Mouse (Mus musculus): ENCODE measurements around the gene Smim10l2a. TPM values are rescaled to one million over a fixed set of nuclear protein-coding genes. Genes with fewer than 3 reads are reported as not detected.

Smim10l2a gene
- 0.28 TPM for polyA plus RNA-seq (2015; fragmentation: Illumina TruSeq; extraction: RNeasy Lipid Tissue Mini Kit (QIAGEN cat#74804); ENCODE audit: insufficient read depth, low replicate concordance)

GRCm38 (mm10) chrX:56374431-56375128 is at the start of gene Smim10l2a:
TSS of gene Smim10l2a (plus strand) at chrX:56374586.

GRCm38 (mm10) chrX:56346176-56346931 is 28.0 kb upstream of the Smim10l2a start, which contains the start of gene Zfp449:
TSS of gene Zfp449 (plus strand) at chrX:56346400.

Other genes with a start within 250 kb of the Smim10l2a start
- gene 3830403N18Rik, start 238.0 kb upstream of the Smim10l2a start, polyA plus RNA-seq (2015; fragmentation: Illumina TruSeq; extraction: RNeasy Lipid Tissue Mini Kit (QIAGEN cat#74804); ENCODE audit: insufficient read depth, low replicate concordance) = 2.0 TPM
- not detected for gene Gm773, start 161.7 kb upstream of the Smim10l2a start, polyA plus RNA-seq (2015; fragmentation: Illumina TruSeq; extraction: RNeasy Lipid Tissue Mini Kit (QIAGEN cat#74804); ENCODE audit: insufficient read depth, low replicate concordance)
- 0.99 TPM for gene Zfp449, start 28.2 kb upstream of the Smim10l2a start, polyA plus RNA-seq (2015; fragmentation: Illumina TruSeq; extraction: RNeasy Lipid Tissue Mini Kit (QIAGEN cat#74804); ENCODE audit: insufficient read depth, low replicate concordance)
- gene Gm2174, start 73.4 kb downstream of the Smim10l2a start, polyA plus RNA-seq (2015; fragmentation: Illumina TruSeq; extraction: RNeasy Lipid Tissue Mini Kit (QIAGEN cat#74804); ENCODE audit: insufficient read depth, low replicate concordance) = not detected
- gene Ints6l, start 80.3 kb downstream of the Smim10l2a start, polyA plus RNA-seq (2015; fragmentation: Illumina TruSeq; extraction: RNeasy Lipid Tissue Mini Kit (QIAGEN cat#74804); ENCODE audit: insufficient read depth, low replicate concordance) = 89.4 TPM
- not detected for gene Gm10477, start 150.2 kb downstream of the Smim10l2a start, polyA plus RNA-seq (2015; fragmentation: Illumina TruSeq; extraction: RNeasy Lipid Tissue Mini Kit (QIAGEN cat#74804); ENCODE audit: insufficient read depth, low replicate concordance)
- not detected for gene Gm648, start 175.0 kb downstream of the Smim10l2a start, polyA plus RNA-seq (2015; fragmentation: Illumina TruSeq; extraction: RNeasy Lipid Tissue Mini Kit (QIAGEN cat#74804); ENCODE audit: insufficient read depth, low replicate concordance)
- gene Mmgt1, start 223.5 kb downstream of the Smim10l2a start, polyA plus RNA-seq (2015; fragmentation: Illumina TruSeq; extraction: RNeasy Lipid Tissue Mini Kit (QIAGEN cat#74804); ENCODE audit: insufficient read depth, low replicate concordance) = 22.7 TPM
- 19.3 TPM for gene Slc9a6, start 235.2 kb downstream of the Smim10l2a start, polyA plus RNA-seq (2015; fragmentation: Illumina TruSeq; extraction: RNeasy Lipid Tissue Mini Kit (QIAGEN cat#74804); ENCODE audit: insufficient read depth, low replicate concordance)